Mouse (Mus musculus): ENCODE measurements at regions not wholly inside any gene's neighbourhood (a gene's known extent, or its start where the extent isn't known, plus 50 kb on each side); places are given as distances from the start of the nearest gene placed in this dataset.

- TF ChIP-seq CTCF (IDR thresholded peaks at IDR 0.05; ENCODE audit: low read depth), result no peak
- no peak for TF ChIP-seq EP300 (optimal IDR thresholded peaks at IDR 0.05)
These were observed 210.6 kb upstream of the 2610001J05Rik start for GRCm38 (mm10) chr6:14081884-14082283.

All from stomach, postnatal 0 days (tissue).